Comparison of ENCODE assay signal across 21 mouse cellular contexts in genomic region chr1:19605506-19605905, GRCm38 (mm10).
DNase-seq lines count a peak whose midpoint lies in the region; ATAC-seq and TF ChIP-seq lines count a peak whose summit lies in the region.
"Had no signal": no experiment of that assay in that cellular context is flagged by ENCODE, and none has a peak within 500 bp of the region (broad histone marks: within the 10 kb centered on the region; RNA-seq: fewer than 3 reads in every experiment).

No protein-coding gene starts in this region.

- no peak for DNase-seq in kidney, postnatal 14 days
- DNase-seq in kidney, postnatal 0 days (ENCODE audit: low spot score) = peak; percentile 1
- no peak for DNase-seq in kidney, postnatal 25 days
- DNase-seq: adrenal gland, adult 2 months; adrenal gland, postnatal 10 days; adrenal gland, postnatal 25 days; cerebellum, adult 11 months; cerebellum, adult 18-20 months; cerebellum, adult 8-10 months; cerebellum, adult 9-11 months; cerebellum, postnatal 14 days; cerebellum, postnatal 36 days; embryo, embryonic 11 days had no signal

- H3K4me1 ChIP-seq in kidney, embryonic 15.5 days = no peaks in the 10 kb centered on the region
- no peaks in the 10 kb centered on the region for H3K4me1 ChIP-seq in kidney, postnatal 0 days (replicated peaks; ENCODE audit: insufficient read depth, low read length)
- H3K4me1 ChIP-seq: embryonic facial prominence, embryonic 13.5 days; embryonic facial prominence, embryonic 15.5 days; forebrain, embryonic 10.5 days; forebrain, embryonic 12.5 days had no signal

- no peak overlapping the region for H3K9ac ChIP-seq in kidney, embryonic 15.5 days
- no peak overlapping the region for H3K9ac ChIP-seq in kidney, postnatal 0 days (ENCODE audit: low read depth, low read length)
- H3K9ac ChIP-seq: embryonic facial prominence, embryonic 13.5 days; embryonic facial prominence, embryonic 15.5 days; forebrain, embryonic 12.5 days had no signal

- no peak overlapping the region for H3K4me2 ChIP-seq in kidney, embryonic 15.5 days
- H3K4me2 ChIP-seq in kidney, postnatal 0 days (ENCODE audit: low read length) = no peak overlapping the region
- H3K4me2 ChIP-seq: embryonic facial prominence, embryonic 13.5 days; embryonic facial prominence, embryonic 15.5 days; forebrain, embryonic 12.5 days had no signal

- H3K36me3 ChIP-seq in kidney, embryonic 15.5 days = no peaks in the 10 kb centered on the region
- H3K36me3 ChIP-seq in kidney, postnatal 0 days (ENCODE audit: insufficient read depth, low read length) = no peaks in the 10 kb centered on the region
- H3K36me3 ChIP-seq: embryonic facial prominence, embryonic 13.5 days; embryonic facial prominence, embryonic 15.5 days; forebrain, embryonic 10.5 days; forebrain, embryonic 12.5 days had no signal

- no peaks in the 10 kb centered on the region for H3K27me3 ChIP-seq in kidney, embryonic 15.5 days
- H3K27me3 ChIP-seq in kidney, postnatal 0 days (ENCODE audit: insufficient read depth, low read length) = no peaks in the 10 kb centered on the region
- H3K27me3 ChIP-seq: embryonic facial prominence, embryonic 13.5 days; embryonic facial prominence, embryonic 15.5 days; forebrain, embryonic 12.5 days had no signal

- TF ChIP-seq CTCF in kidney, postnatal 0 days (IDR thresholded peaks at IDR 0.05; ENCODE audit: low read depth) = no peak

- no peaks in the 10 kb centered on the region for H3K9me3 ChIP-seq in kidney, embryonic 15.5 days (replicated peaks)
- no peaks in the 10 kb centered on the region for H3K9me3 ChIP-seq in kidney, postnatal 0 days (replicated peaks; ENCODE audit: low read length)
- H3K9me3 ChIP-seq: embryonic facial prominence, embryonic 13.5 days; embryonic facial prominence, embryonic 15.5 days; forebrain, embryonic 10.5 days; forebrain, embryonic 12.5 days had no signal

- ATAC-seq in kidney, embryonic 15.5 days (replicated peaks; ENCODE audit: low FRiP score) = peak; percentile 71
- no peak; the same call in 1 of the 2 replicates for ATAC-seq in kidney, postnatal 0 days (replicated peaks; ENCODE audit: low FRiP score, low read depth)
- ATAC-seq: forebrain, embryonic 14.5 days; forebrain, embryonic 16.5 days had no signal

- no peak overlapping the region for H3K4me3 ChIP-seq in kidney, embryonic 15.5 days (replicated peaks)
- no peak overlapping the region for H3K4me3 ChIP-seq in kidney, postnatal 0 days (replicated peaks; ENCODE audit: low read depth, low read length)
- H3K4me3 ChIP-seq: embryonic facial prominence, embryonic 13.5 days; embryonic facial prominence, embryonic 15.5 days; erythroblast, embryonic 14.5 days; forebrain, embryonic 10.5 days; forebrain, embryonic 12.5 days had no signal

- WGBS in kidney, embryonic 15.5 days = 59% methylated on average over 7 of the region's 7 CpGs
- 46% methylated on average over 7 of the region's 7 CpGs for WGBS in kidney, postnatal 0 days

- H3K27ac ChIP-seq in kidney, embryonic 15.5 days = no peak overlapping the region
- no peak overlapping the region for H3K27ac ChIP-seq in kidney, postnatal 0 days
- H3K27ac ChIP-seq: embryonic facial prominence, embryonic 13.5 days; embryonic facial prominence, embryonic 15.5 days; forebrain, embryonic 10.5 days; forebrain, embryonic 12.5 days had no signal
